Mouse (Mus musculus): Measurements from ENCODE around the gene Ptafr. TPM values are rescaled to one million over a fixed set of nuclear protein-coding genes. Genes with fewer than 3 reads are reported as not detected.
"Not testable (repeated sequence)": the region's sequence is repeated elsewhere in the genome, so short reads cannot be mapped to it uniquely, and the experiment has no call there.

Gene Ptafr
- polyA plus RNA-seq, 1 experiment = 0.01 TPM

DNA sequence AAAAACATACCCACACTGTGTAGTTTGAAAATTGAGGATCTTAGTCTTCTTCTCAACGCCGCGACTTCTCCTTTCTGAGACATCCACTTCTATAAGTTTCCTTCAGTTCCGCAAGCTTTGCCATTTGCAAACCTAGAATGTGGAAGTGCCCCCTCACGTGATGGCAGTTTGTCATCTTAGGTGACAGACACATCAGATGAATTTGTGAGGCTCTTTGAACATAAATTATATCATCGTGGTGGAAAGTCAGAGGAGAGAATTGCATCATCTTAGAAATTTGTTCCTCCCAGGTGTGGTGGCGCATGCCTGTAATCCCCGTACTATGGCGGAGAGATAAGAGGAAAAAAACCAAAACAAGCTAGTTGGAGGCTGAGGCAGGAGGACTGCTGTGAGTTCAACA is 29.1 kb downstream of the Ptafr start:
- no peaks in the 10 kb centered on the region for H3K79me2 ChIP-seq (ENCODE audit: control insufficient read depth, insufficient read depth)
- H3K79me3 ChIP-seq (ENCODE audit: low read depth) = no peaks in the 10 kb centered on the region
- H3ac ChIP-seq (ENCODE audit: control insufficient read depth, insufficient read length, low read depth) = no peak overlapping the region

DNA sequence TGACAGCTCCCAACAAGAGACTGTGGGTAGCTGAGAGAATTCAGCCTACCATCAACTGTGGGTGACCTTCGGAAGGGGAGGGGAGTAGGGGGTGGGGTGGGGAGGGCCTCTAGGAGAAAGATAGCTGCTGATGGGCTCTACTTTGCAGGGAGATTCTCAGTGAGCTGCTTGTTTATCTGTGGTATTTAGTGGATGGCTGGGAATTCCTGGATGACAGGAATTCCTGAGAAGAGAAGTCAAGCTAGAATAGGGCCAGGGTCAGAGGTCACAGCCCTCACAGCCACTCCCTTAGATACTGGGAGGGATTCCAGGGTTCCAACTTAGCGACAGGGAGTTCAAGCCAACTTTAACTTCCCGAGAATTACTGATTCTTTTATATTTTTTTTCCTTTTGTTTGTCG is 30.3 kb downstream of the Ptafr start:
- H3K79me2 ChIP-seq (ENCODE audit: control insufficient read depth, insufficient read depth) = no peaks in the 10 kb centered on the region
- H3K4me3 ChIP-seq (ENCODE audit: insufficient read depth, poor library complexity, severe bottlenecking) = no peak overlapping the region
- no peaks in the 10 kb centered on the region for H3K27me3 ChIP-seq (ENCODE audit: control insufficient read depth, insufficient read depth, insufficient read length)
- no peaks in the 10 kb centered on the region for H3K36me3 ChIP-seq (ENCODE audit: control insufficient read depth, insufficient read depth)
- no peak overlapping the region for H3ac ChIP-seq (ENCODE audit: control insufficient read depth, insufficient read length, low read depth)
- no peaks in the 10 kb centered on the region for H3K79me3 ChIP-seq (ENCODE audit: low read depth)
- TF ChIP-seq MAX (IDR thresholded peaks at IDR 0.05) (no peak), MYOG (IDR thresholded peaks at IDR 0.05; ENCODE audit: control insufficient read depth, extremely low read depth, insufficient read length) (no peak), USF1 (IDR thresholded peaks at IDR 0.05; ENCODE audit: low read depth) (no peak), MYOD1 (IDR thresholded peaks at IDR 0.05; ENCODE audit: control insufficient read depth, insufficient read length, low read depth) (no peak), FOSL1 (IDR thresholded peaks at IDR 0.05; ENCODE audit: insufficient read depth, low read length, poor library complexity, severe bottlenecking) (no peak)

More for the DNA sequence above, 29.1 kb downstream of the Ptafr start:
- H3K36me3 ChIP-seq (ENCODE audit: control insufficient read depth, insufficient read depth) = no peaks in the 10 kb centered on the region
- no peaks in the 10 kb centered on the region for H3K27me3 ChIP-seq (ENCODE audit: control insufficient read depth, insufficient read depth, insufficient read length)
- TF ChIP-seq CTCF (IDR thresholded peaks at IDR 0.05; ENCODE audit: control insufficient read depth, insufficient read depth, insufficient read length) = no peak
- TF ChIP-seq CEBPB (IDR thresholded peaks at IDR 0.05; ENCODE audit: low read depth) = peak; percentile 18
- no peak for TF ChIP-seq USF1 (IDR thresholded peaks at IDR 0.05; ENCODE audit: low read depth)
- no peak for TF ChIP-seq FOSL1 (IDR thresholded peaks at IDR 0.05; ENCODE audit: insufficient read depth, low read length, poor library complexity, severe bottlenecking)
- H3K4me3 ChIP-seq (ENCODE audit: insufficient read depth, poor library complexity, severe bottlenecking) = no peak overlapping the region

DNA sequence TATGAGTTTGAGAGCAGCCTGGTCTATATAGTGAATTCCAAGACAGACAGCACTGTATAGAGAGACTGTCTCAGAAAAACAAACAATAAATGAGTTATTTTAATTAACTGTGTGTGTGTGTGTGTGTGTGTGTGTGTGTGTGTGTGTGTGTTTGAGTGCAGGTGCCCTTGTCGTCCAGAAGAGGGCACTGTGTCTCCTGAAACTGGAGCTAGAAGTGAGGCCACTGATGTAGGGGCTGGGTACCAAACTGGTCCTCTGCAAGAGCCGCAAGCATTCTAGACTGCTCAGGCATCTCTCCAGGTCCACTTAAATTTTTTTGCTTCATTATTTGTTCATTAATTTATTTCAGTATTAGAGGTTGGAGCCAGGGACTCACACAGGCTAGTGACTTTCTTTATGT is 35.0 kb downstream of the Ptafr start:
- H3K79me3 ChIP-seq (ENCODE audit: low read depth) = no peaks in the 10 kb centered on the region
- H3ac ChIP-seq (ENCODE audit: control insufficient read depth, insufficient read length, low read depth) = no peak overlapping the region
- TF ChIP-seq CTCF (IDR thresholded peaks at IDR 0.05; ENCODE audit: control insufficient read depth, insufficient read depth, insufficient read length) (no peak), FOSL1 (IDR thresholded peaks at IDR 0.05; ENCODE audit: insufficient read depth, low read length, poor library complexity, severe bottlenecking) (no peak), USF1 (IDR thresholded peaks at IDR 0.05; ENCODE audit: low read depth) (no peak), MYOG (IDR thresholded peaks at IDR 0.05; ENCODE audit: control insufficient read depth, extremely low read depth, insufficient read length) (no peak), MYOD1 (IDR thresholded peaks at IDR 0.05; ENCODE audit: control insufficient read depth, insufficient read length, low read depth) (no peak), MAX (IDR thresholded peaks at IDR 0.05) (no peak), CEBPB (IDR thresholded peaks at IDR 0.05; ENCODE audit: low read depth) (no peak)
- no peaks in the 10 kb centered on the region for H3K36me3 ChIP-seq (ENCODE audit: control insufficient read depth, insufficient read depth)
- no peak overlapping the region for H3K4me3 ChIP-seq (ENCODE audit: insufficient read depth, poor library complexity, severe bottlenecking)
- no peaks in the 10 kb centered on the region for H3K79me2 ChIP-seq (ENCODE audit: control insufficient read depth, insufficient read depth)
- H3K27me3 ChIP-seq (ENCODE audit: control insufficient read depth, insufficient read depth, insufficient read length) = no peaks in the 10 kb centered on the region

DNA sequence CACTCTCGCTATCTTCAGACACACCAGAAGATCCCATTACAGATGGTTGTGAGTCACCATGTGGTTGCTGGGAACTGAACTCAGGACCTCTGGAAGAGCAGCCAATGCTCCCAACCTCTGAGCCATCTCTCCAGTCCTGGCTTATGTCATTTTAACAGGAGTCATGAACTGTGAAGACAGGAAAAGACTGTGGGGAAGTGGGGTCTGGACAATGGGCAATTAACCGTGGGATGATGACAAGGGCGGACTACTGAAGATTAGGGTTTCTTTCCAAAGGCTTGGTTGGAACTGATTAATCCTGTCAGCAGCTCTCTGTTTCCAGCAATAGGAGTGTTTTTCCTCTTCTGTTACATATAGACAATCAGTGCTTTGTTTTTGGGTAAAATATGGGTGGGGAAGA is 35.9 kb downstream of the Ptafr start:
- no peaks in the 10 kb centered on the region for H3K27me3 ChIP-seq (ENCODE audit: control insufficient read depth, insufficient read depth, insufficient read length)
- H3K79me2 ChIP-seq (ENCODE audit: control insufficient read depth, insufficient read depth) = no peaks in the 10 kb centered on the region
- H3K79me3 ChIP-seq (ENCODE audit: low read depth) = no peaks in the 10 kb centered on the region
- no peak for TF ChIP-seq CTCF (IDR thresholded peaks at IDR 0.05; ENCODE audit: control insufficient read depth, insufficient read depth, insufficient read length)
- TF ChIP-seq FOSL1 (IDR thresholded peaks at IDR 0.05; ENCODE audit: insufficient read depth, low read length, poor library complexity, severe bottlenecking) = no peak
- no peak for TF ChIP-seq CEBPB (IDR thresholded peaks at IDR 0.05; ENCODE audit: low read depth)
- no peak for TF ChIP-seq MYOD1 (IDR thresholded peaks at IDR 0.05; ENCODE audit: control insufficient read depth, insufficient read length, low read depth)
- no peak for TF ChIP-seq MYOG (IDR thresholded peaks at IDR 0.05; ENCODE audit: control insufficient read depth, extremely low read depth, insufficient read length)
- no peak for TF ChIP-seq MAX (IDR thresholded peaks at IDR 0.05)
- no peak for TF ChIP-seq USF1 (IDR thresholded peaks at IDR 0.05; ENCODE audit: low read depth)
- H3K36me3 ChIP-seq (ENCODE audit: control insufficient read depth, insufficient read depth) = no peaks in the 10 kb centered on the region
- H3ac ChIP-seq (ENCODE audit: control insufficient read depth, insufficient read length, low read depth) = no peak overlapping the region
- no peak overlapping the region for H3K4me3 ChIP-seq (ENCODE audit: insufficient read depth, poor library complexity, severe bottlenecking)

DNA sequence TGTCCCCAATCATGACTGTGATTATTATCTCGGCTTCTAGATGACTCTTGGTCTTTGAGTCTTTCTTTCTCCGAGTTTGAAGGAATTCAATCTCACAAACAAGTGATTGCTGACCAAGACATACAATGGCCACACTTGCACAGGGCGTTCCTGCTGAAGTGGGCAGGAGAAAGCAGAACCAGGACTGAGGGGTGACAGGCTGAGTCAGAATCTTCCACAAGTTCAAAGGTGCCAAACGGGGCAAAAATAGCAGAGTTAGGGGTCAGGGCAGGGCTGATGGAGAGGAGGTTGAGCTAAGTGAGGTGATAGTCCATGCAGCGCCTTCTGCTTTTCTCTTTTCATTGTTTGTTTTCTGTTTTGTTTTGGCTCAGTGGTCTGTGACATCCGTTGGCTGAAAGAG is 36.6 kb downstream of the Ptafr start:
- H3K36me3 ChIP-seq (ENCODE audit: control insufficient read depth, insufficient read depth) = no peaks in the 10 kb centered on the region
- H3ac ChIP-seq (ENCODE audit: control insufficient read depth, insufficient read length, low read depth) = no peak overlapping the region
- no peaks in the 10 kb centered on the region for H3K79me2 ChIP-seq (ENCODE audit: control insufficient read depth, insufficient read depth)
- no peaks in the 10 kb centered on the region for H3K27me3 ChIP-seq (ENCODE audit: control insufficient read depth, insufficient read depth, insufficient read length)
- TF ChIP-seq MYOG (IDR thresholded peaks at IDR 0.05; ENCODE audit: control insufficient read depth, extremely low read depth, insufficient read length) = no peak
- no peak for TF ChIP-seq USF1 (IDR thresholded peaks at IDR 0.05; ENCODE audit: low read depth)
- no peak for TF ChIP-seq CEBPB (IDR thresholded peaks at IDR 0.05; ENCODE audit: low read depth)
- TF ChIP-seq MYOD1 (IDR thresholded peaks at IDR 0.05; ENCODE audit: control insufficient read depth, insufficient read length, low read depth) = no peak
- no peak for TF ChIP-seq CTCF (IDR thresholded peaks at IDR 0.05; ENCODE audit: control insufficient read depth, insufficient read depth, insufficient read length)
- TF ChIP-seq MAX (IDR thresholded peaks at IDR 0.05) = no peak
- TF ChIP-seq FOSL1 (IDR thresholded peaks at IDR 0.05; ENCODE audit: insufficient read depth, low read length, poor library complexity, severe bottlenecking) = no peak
- no peak overlapping the region for H3K4me3 ChIP-seq (ENCODE audit: insufficient read depth, poor library complexity, severe bottlenecking)
- no peaks in the 10 kb centered on the region for H3K79me3 ChIP-seq (ENCODE audit: low read depth)

DNA sequence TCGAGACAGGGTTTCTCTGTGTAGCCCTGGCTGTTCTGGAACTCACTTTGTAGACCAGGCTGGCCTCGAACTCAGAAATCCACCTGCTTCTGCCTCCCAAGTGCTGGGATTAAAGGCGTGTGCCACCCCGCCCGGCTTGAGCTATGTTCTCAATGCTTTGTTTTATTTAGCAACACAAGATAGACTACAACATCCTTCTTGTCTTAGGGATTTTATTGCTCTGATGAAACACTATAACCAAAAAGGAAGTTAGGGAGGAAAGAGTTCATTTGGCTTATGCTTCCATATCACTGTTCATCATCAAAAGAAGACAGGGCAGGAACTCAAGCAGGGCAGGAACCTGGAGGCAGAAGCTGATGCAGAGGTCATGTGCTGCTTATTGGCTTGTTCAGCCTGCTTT is 37.4 kb downstream of the Ptafr start:
- H3K36me3 ChIP-seq (ENCODE audit: control insufficient read depth, insufficient read depth); H3K27me3 ChIP-seq (ENCODE audit: control insufficient read depth, insufficient read depth, insufficient read length); H3K4me3 ChIP-seq (ENCODE audit: insufficient read depth, poor library complexity, severe bottlenecking); H3ac ChIP-seq (ENCODE audit: control insufficient read depth, insufficient read length, low read depth); H3K79me3 ChIP-seq (ENCODE audit: low read depth); H3K79me2 ChIP-seq (ENCODE audit: control insufficient read depth, insufficient read depth): not testable (repeated sequence)
